Mouse (Mus musculus): ENCODE results near the gene Flrt2.

GRCm38 (mm10) chr12:95690819-95691218 lies 1.2 kb upstream of the Flrt2 start:
- TF ChIP-seq CTCF (IDR thresholded peaks at IDR 0.05; ENCODE audit: low read depth, low read length) (no peak), POLR2A (IDR thresholded peaks at IDR 0.05; ENCODE audit: insufficient read depth, low read length) (no peak)

Measured in ES-Bruce4 (cell line).